Mouse (Mus musculus): ENCODE data around the gene Auts2.

Gene Auts2

DNA sequence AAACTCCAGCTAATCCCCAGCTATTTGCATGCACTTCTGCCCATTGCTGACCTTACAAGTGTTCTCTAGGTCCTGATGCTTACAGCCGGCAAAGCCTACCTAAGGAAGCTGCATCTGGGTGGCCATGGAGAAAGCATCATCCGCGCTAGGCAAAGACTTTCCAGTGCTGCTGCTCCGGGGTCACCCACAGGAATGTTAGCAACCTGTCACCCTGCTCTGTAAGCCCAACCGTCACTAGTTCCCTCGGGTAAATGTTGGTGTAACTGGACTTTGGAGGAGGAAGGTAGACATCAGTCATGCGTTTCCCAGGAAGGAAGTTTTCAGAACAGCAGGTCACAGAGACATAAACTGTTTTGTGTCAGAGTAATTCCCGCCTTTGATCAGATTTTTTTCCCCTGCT is 287.6 kb downstream of the Auts2 start:
- no peak for DNase-seq (ENCODE audit: low spot score)

DNA sequence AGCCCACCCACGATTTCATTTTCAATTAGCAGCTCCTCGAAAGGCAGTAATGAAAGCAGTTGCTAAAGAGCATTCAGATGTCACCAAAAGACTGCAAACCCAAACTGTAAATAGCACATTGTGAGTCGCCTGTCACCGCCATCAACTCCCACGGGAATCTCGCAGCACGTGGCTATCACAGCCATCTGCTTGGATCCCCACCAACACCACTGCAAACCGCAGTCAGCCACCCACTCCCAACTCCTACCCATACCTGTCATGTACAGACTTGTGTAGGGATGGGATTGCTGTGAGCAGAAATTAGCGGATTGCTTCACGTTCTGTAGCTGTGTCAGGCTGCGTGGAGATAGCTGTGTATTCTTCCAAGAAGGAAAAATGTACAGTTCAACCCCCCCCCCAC is 293.6 kb downstream of the Auts2 start:
- DNase-seq (ENCODE audit: low spot score) = no peak

DNA sequence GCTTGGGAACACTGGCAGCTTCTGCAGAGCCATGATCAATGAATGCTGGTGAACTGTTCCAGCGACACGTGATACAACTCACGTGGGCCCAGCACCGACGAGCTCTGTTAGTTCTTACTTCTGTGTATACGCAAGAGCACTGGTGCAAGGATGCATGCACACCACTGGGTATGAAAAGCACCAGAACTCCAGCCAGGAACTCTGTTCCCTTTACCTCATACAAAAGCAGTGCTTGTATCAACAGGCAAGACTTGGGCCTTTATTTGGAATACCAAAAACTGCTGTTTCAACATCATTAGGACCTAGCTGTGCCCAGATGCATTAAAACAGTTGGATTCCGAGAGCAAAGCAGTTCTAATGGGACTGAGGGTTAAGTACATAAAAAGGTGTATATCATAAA is 295.1 kb downstream of the Auts2 start:
- no peak for DNase-seq (ENCODE audit: low spot score)

DNA sequence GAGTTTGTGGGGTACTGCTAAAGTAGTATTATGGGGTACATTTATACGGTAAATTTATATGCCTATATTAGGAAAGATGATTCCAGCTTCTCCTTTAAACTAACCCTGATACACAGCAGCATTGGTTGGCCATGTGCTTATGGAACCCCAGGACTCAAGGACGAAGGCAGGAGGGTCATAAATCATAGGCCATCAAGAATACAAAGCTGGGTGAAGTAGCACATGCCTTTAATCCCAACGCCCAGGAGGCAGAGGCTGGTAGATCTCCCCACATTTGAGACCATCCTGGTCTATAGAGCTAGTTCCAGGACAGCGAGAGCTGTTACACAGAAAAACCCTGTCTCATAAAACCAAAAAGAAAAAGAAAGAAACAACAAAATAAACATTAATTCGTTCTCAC is 307.7 kb downstream of the Auts2 start:
- no peak for DNase-seq (ENCODE audit: low spot score)

DNA sequence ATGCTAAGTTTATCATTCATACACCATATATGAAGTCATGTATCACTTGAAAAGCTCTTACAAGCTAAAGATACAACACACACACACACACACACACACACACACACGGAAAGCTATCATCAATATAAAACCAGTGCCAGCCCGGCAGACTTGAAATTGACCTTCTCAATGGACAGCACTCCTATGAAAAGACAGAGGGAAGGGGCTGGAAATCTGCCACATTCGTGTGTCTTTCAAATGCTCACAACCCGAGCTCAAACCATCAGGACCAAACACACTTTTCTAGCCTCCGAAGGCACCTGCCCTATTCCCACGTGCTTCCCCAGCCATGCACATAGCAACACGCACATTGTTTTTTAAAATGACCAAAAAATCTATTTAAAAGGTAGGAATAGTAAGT is 308.7 kb downstream of the Auts2 start:
- no peak for DNase-seq (ENCODE audit: low spot score)

DNA sequence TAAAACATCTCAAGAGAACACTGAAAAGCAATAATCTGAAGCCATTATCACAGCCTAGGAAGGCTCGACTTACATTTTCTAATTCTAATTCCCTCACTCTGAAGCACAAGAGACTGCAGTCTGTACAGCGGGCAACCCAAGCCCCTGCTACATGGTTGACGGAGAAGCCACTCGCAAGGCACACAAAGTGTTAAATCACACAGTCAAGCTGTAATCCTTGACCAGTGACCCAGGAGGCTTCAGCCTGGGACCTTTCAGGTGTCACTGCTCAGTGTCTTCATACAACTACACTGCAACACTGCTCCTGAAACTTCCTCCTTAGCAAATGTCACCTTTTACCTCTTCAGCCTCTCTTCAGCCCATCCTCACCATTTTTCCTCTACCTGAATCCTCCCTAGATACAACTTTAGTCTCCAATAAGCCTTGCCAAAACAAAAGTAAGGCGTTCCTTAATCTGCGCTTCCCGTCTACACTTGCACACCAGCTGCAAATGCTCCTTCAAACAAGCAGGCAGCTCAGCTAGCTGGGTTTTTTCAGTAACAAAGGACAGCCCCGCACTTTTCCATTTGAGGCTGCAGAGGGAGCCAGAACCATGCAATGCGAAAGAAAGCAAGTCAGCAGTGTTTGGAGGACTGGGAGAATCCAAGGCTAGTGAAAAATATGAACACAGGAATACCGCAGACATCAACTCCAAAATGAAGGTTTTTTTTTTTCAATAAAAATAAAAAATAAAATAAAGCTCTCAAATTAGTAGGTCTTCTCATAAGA is 311.7 kb downstream of the Auts2 start:
- DNase-seq (ENCODE audit: low spot score) = peak; percentile 56

DNA sequence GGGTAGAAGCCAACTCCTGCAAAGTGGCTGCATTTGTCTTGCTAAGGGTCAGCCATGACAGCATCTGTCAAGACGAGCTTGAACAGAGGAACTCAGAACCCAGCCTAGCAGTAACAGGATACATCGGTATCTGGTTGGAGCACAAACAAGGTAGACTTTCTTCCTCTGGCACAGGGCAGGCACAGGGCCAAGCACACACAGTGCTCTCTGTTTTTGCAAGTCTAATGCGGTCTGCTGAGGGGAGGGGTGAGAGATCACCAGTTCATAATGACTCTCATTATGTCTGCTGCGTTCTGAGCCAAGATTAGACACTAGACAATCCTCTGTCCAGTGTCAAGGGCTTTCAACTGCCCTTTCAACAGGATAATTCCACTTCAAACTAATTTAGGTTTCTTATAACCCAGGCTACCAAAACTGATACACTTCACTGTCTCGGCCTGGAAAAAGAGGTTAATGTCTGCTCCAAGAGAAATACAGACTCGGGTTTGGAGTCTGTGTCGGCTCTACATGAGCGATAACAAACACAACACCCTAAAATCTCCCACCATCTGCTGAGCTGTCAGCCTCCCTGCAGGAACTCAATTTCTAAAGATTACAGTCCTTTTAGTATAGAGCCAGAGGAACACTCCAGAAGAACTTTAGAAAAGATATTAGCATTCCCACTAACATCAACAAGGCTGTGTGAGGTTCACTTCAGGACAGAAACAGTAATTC is 313.3 kb downstream of the Auts2 start:
- peak; percentile 34 for DNase-seq (ENCODE audit: low spot score)

DNA sequence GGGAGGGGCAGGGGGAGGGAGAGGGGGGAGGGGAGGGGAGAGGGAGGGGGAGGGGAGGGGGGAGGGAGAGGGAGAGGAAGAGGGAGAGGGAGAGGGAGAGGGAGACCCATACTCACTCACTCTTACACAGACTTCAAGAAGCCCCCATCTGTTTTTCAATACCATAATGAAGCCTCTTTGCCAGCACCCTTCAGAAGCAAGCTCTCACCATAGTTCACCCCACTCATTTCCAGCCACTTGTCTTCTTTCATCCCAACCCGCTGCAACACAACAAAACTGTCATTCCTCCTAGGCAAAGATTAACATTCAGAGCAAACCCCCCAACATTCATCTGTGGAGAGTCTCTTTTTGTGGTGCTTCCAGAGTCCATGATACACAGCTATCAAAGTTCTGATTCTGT is 314.1 kb downstream of the Auts2 start:
- no peak for DNase-seq (ENCODE audit: low spot score)

DNA sequence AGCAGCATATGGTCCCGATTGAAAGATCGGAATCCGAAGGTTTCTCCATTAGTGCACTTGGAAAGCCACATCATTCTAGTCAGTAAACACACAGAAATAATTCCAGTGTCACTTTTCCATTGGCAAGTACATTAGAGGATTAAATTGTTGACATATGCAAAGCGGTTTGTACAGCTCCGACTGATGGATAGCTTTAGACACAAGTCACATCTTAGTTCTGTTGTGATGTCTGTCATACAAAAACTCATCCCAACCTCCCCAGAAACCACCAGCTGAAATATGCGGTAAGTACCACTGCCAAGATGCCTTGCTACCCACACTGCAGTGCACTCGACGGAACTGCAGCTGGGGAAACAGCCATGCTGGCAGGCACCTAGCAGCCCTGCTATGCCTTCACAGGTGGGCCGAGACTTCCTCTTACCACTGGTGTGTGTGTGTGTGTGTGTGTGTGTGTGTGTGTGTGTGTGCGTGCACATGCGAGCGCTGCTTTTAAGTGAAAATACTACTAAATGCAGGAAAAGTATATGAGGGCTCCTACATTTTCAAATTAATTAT is 322.7 kb downstream of the Auts2 start:
- DNase-seq (ENCODE audit: low spot score) = no peak

DNA sequence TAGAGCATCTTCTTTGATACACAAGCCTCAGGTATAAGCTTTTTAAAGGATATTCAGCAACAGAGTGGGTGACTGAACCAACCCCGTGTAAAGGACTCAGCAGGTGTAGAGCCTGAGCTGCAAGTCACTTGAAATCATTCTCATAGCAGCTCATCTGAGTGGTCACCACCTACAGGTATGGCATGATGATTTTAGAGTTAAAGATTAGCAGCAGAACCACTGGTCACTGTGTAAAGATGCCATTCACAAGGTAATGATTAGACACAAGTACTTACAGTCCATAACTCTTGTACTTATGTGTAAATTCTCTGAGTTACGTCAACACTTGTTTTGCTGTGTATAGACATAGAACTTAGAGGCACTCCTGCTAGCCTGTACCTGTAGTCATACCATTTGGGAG is 327.0 kb downstream of the Auts2 start:
- DNase-seq (ENCODE audit: low spot score) = no peak

DNA sequence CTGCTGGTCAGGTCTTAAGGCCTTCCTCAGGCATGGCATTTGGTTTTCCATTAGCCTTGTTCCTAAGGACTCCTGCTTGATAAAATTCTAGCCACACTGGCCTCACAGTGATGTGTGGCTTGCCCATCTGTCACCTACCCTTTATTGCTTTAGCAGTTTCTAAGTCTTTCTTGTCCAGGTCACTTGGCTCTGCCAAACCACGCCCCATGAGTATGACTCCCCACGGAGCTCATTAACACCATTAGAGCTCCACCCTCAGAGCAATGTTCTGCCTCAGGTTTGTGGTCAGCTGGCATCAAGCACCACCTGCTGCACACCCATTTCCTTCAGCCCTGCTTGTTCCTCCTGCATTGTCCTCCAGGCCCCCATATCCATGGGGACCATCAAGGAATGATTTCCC is 330.7 kb downstream of the Auts2 start:
- no peak for DNase-seq (ENCODE audit: low spot score)

DNA sequence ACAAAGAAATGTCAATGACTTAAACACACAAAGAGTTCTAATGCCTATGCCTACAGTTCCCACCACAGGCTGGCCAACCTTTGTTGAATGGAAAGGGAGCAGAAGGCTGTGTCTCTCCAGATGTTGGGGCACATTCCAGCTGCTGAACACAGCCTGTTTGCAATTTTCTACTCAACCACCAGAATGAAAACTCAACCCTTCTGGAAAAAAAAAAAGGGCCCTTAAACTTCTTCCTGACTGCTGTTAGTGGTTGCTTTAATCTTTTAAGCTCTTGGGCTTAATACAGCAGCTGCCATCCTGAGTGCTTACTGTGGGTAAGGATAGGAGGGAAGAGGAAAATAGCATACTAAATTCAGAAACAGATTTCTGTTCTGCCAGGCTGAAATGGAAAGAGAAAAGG is 333.4 kb downstream of the Auts2 start:
- DNase-seq (ENCODE audit: low spot score) = no peak

DNA sequence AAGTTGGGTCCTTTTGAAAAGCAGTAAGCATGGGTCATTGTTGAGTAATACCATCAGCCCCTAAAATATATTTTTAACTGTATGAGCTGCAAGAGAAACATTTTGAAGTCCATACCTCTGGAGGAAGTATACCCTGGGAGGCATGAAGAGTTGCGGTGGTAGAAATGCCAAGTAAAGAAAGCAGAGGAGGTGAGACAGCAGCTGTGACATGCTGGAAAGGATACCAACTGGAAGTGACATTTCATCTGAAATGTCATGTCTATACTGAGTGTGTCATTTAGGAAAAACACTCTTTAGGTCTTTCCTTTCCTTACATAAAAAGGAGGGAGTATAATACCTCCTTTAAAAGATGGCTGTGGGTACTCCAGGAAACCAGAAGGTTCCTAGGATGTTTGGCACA is 336.9 kb downstream of the Auts2 start:
- no peak for DNase-seq (ENCODE audit: low spot score)

DNA sequence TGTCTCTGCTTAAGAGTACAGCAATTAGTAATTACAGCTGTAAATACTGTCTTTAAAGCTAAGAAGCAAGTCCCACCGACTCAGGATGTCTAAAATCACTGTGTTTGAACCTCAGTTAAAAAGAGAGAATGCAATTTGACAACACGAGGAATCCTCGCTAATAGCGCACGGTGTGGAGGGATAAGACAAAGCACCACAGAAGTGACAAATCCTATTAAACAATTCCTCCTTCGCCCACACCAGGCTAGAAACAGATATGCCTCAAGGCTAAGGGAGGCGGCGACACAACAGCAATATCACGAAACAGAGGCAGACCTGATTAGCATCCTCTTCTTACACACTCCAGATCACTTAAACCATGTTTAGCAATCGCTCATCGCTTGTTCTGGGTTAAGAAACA is 339.3 kb downstream of the Auts2 start:
- no peak for DNase-seq (ENCODE audit: low spot score)

DNA sequence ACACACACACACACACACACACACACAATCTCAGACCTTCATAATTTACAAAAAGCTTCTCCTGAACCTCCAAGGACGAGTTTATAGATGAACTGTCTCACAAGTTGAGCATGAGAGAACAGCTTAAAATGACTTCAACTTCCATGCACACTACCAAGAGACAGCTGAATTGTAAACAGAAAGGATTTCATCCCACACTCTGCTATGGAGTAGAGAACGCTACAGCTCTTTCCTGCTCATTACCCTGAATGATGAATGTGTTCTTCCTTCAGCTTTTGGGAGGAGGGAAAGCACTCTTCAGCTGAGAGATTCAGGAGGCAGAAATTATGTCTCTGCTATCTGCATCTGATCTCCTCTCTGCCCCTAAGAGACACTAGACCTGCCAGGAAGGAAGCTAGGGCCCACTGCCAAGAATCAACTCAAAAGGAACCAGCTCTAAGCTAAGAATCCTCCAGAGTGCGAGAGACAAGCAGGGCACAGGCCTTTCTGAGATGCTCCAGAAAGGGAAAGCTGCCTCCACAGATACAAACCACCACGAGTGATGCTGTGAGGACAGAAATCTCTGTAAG is 342.0 kb downstream of the Auts2 start:
- no peak for DNase-seq (ENCODE audit: low spot score)

DNA sequence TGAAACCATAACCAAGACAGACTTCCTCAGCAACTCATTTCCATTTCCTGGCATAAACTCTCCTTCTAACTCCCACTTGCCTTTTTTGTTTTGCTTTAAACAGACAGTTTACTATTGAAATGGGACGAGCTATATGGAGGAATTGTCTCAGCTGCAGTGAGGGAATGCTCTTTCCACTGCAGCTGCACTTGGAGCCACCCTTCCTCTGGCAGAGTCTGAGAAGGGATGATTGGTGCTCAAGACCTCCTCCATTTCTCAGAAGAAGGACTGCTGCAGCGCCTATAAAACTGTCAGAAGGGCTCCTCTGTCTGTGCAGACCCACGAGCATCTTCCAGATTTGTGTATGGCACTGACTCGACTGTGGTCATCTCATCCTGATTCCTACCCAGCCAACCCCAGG is 342.5 kb downstream of the Auts2 start:
- DNase-seq (ENCODE audit: low spot score) = no peak

DNA sequence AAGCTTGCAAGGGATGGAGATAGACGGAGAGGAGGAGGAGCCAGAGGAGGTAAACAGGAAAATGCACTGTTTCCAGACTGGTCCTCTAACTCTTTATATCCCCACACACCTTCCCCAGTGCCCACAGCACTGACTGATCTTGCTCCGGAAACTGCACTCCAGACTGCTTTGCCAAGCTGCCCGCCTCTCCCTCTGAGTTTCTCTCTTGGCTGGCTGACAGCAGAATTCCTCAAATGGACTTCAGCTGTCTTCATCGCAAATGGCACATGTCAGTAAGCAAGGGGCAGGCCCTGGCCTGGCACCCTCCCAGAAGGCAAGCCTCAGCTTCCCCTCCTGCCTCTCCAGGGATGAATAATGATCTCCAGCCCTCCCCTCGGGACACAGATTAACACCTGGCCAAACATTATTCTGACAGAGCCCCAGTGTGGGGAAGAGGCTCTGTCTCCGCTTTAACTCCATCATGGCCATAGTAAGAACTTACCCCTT is 348.1 kb downstream of the Auts2 start:
- DNase-seq (ENCODE audit: low spot score) = no peak

DNA sequence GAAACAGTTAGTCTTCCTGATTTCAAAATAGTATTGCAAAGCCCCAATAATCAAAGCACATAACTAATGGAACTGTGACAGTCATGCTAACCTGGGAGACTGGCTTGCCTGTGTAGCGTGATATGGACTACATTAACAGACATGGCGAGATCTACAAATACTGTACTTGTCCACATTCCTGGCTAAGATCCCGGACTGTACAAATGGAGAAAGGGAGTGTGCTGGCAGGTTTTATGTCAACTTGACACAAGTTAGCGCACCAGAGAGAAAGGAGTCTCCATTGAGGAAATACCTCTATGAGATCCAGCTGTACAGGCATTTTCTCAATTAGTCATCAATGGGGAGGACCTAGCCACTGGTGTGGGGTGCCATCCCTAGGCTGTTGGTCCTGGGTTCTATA is 353.0 kb downstream of the Auts2 start:
- DNase-seq (ENCODE audit: low spot score) = no peak

DNA sequence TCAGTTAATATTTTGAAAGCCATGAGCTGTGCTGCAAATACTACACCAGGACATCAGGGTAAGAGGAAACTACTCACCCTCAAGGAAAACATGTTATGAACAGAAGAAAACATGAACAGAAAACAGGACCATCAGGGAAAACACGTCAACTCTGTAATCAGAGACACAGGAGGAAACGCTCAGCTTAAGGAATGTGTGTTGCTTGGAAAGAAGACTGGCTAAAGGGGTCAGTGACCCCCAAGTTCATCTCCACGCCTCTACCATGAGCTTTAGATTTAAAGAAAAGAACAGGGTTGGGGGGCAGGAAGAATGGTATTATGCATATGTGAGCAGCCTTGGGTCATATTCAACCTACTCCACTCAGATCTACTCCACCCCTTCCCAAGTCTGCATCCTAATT is 356.5 kb downstream of the Auts2 start:
- no peak for DNase-seq (ENCODE audit: low spot score)

DNA sequence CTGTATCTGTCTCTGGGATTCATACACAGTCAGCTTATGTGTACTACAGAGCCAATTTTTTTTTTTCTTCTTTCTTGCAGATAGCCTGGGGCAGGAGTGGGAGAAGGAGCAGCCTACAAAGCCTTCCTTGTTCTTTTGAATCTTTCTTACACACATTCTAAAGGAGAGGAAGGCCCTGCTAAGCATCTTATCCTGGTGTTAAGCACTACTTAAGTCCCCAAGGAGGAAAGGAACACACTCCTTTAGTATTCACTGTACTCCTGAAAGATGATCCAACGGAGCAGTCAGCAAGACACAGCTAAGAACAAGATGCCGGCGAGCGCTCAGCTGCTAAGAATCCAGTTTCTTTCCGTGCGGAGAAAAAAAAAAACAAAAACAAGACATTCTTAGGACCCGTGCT is 356.9 kb downstream of the Auts2 start:
- no peak for DNase-seq (ENCODE audit: low spot score)

DNA sequence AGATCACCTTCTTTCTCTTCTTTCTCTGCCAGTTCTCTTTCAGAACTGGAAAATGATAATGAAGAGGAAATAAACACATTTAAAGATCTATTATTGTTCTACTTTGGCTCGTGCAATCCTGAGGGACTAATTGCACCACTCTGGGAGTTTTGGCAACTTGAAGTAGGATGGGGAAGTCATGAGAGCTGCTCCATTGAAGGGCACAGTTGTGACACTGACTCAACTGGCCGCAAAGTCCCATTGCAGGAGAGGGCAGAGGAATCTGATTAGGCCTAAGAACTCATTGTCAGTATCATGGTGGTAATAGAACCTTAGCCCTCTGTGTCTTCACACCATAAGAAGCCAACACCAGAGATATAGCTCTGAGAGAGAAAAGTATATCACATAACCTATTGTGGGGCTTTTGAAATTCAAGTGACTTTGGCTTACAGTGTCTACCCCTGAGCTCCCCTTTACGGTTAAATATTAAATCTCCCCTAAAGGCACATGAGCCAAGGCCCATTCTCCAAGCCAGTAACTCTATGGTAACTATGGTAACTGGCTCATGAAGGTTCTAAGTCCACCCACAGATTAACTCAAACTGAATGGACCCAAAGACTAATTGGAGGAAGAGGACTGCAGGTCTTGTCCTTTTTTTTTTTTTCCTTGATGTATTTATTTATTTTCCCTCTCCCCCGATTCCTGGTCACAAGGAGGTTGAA is 358.6 kb downstream of the Auts2 start:
- no peak for DNase-seq (ENCODE audit: low spot score)

DNA sequence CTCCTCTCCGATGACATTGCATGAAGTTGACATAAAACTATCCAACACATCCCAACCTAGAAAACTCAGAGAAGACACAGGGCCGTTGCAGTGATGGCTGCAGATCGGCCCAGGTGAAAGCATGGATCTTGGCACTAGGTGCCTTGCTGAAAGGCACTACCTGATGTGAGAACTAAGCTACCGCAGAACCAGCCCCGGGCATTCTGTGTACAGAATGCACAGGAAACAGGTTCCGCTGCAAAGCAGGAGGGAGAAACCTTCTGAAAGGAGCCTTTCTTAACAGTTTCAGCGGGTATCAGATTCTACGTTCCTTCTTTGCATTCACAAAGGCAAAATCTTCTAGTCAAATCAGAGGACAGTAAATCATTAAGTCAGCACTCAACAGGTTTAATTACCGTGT is 361.1 kb downstream of the Auts2 start:
- DNase-seq (ENCODE audit: low spot score) = no peak

Data from ovary, postnatal 36 days (tissue).